Mouse (Mus musculus) embryonic fibroblast, embryonic 13.5 days (primary cell): ENCODE measurements around the gene Cfap300.

Experiments
- CTCF ChIP-seq: IDR thresholded peaks from 2 replicates; pipeline ENCODE4 v1.5.1; 2011; ENCODE audit warnings: mild to moderate bottlenecking, control low read depth, low read length, moderate library complexity, borderline replicate concordance; ENCODE audit not compliant: insufficient read depth
- POLR2A ChIP-seq: IDR thresholded peaks from 2 replicates; pipeline ENCODE4 v1.6.1; 2011; ENCODE audit warnings: low read depth, mild to moderate bottlenecking, control low read depth, low read length, moderate library complexity

GRCm38 (mm10) chr9:8004370-8004991 is 38.1 kb downstream of the Cfap300 start, which contains the start of gene Yap1:
- TF ChIP-seq CTCF (no peak), POLR2A (peak; percentile 67)
